Mouse (Mus musculus): Measurements from ENCODE around the gene Rhob. TPM values are rescaled to one million over a fixed set of nuclear protein-coding genes. Genes with fewer than 3 reads are reported as not detected.

Rhob gene
- 19.5 and 23.2 TPM in 2 replicates for polyA plus RNA-seq (2014; fragmentation: Nextera tagmentation; extraction: Ambion mirVana)

DNA sequence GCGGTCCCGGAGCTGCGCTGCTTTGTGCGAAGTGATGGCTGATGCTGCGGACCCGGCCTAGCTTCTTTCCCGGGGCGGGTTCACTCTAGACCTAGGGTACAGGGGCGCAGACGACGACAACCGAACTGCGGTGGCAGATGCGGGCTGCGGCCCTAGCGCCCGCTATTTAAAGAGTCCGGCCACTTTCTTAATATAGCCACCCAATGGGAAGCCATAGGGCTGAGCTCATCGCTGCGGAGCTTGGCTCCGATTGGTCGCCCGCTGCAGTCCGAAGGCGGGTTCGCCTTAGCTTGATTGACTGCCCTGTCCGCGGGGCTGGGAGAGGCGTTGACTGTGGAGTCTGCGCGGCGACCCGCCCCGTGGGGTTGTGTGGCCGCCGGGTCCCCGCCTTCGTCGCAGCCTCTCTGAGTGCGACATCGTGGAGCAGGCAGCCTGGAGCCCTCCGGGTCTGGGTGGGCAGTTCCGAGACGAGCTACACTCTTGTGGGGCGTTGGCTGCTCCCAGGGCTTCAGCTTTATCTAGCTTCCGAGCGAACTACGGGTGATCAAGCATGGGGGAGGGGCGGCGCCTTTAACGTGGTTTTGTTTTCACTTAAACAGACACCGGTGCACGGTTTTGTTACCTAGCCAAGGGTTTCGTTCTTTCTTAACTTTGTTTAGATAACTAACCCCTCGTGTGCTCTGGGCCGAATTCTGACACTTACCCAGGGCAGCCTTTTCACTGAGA lies at the start of gene Rhob:
Gene Rhob (minus strand): TSS at position 139 of the 726 bp plus-strand sequence.
- H3K4me1 ChIP-seq (replicated peaks; ENCODE audit: control insufficient read depth, insufficient read depth, low read length) = peaks cover 26% of the 10 kb centered on the region
- peak within 1 kb of the TSS; percentile 85 for H3K9ac ChIP-seq (ENCODE audit: low read depth, low read length)
- peak within 1 kb of the TSS; percentile 95 for H3K4me2 ChIP-seq
- no peaks in the 10 kb centered on the region for H3K36me3 ChIP-seq (ENCODE audit: control insufficient read depth, insufficient read depth, low read length)
- ATAC-seq (replicated peaks; ENCODE audit: low FRiP score) = peak; percentile 98
- H3K9me3 ChIP-seq (ENCODE audit: control insufficient read depth, low read length) = no peaks in the 10 kb centered on the region
- H3K27ac ChIP-seq (ENCODE audit: low read depth, low read length) = peak within 1 kb of the TSS; percentile 95
- peak within 1 kb of the TSS; percentile 75 for H3K4me3 ChIP-seq (ENCODE audit: low read depth, low read length)
- under 1% methylated on average over 56 of the region's 56 CpGs for WGBS
- DNase-seq (ENCODE audit: low spot score) = peak; percentile 92
- H3K27me3 ChIP-seq (replicated peaks; ENCODE audit: control insufficient read depth, insufficient read depth, low read length) = no peaks in the 10 kb centered on the region

DNA sequence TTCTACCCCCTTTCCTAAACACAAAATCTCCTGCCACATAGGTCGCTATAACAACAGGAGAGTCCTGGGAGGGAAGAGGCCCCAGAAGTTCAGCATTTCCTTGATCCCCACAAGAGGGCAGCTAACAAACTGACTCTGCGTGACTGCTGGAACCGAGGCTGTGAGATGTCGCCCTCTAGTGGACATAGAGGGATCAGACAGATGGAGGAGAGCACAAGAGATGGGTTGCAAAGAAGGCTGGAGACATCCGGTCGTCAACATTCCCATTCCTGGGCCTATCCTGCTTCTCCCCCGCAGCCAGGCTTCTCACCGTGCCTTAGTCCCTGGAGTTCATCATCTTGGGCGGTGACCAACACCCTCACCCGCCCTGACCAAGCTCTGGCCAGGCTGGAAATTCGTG lies 47.5 kb upstream of the Rhob start:
- no peaks in the 10 kb centered on the region for H3K27me3 ChIP-seq (replicated peaks; ENCODE audit: control insufficient read depth, insufficient read depth, low read length)
- no peak overlapping the region for H3K4me2 ChIP-seq
- no peaks in the 10 kb centered on the region; the same call in 1 of the 2 replicates for H3K4me1 ChIP-seq (replicated peaks; ENCODE audit: control insufficient read depth, insufficient read depth, low read length)
- no peak overlapping the region for H3K4me3 ChIP-seq (ENCODE audit: low read depth, low read length)
- H3K9me3 ChIP-seq (ENCODE audit: control insufficient read depth, low read length) = no peaks in the 10 kb centered on the region
- WGBS = 14% methylated on average over 11 of the region's 11 CpGs
- H3K36me3 ChIP-seq (ENCODE audit: control insufficient read depth, insufficient read depth, low read length) = no peaks in the 10 kb centered on the region
- peak; percentile 68 for ATAC-seq (replicated peaks; ENCODE audit: low FRiP score)
- no peak overlapping the region for H3K9ac ChIP-seq (ENCODE audit: low read depth, low read length)
- H3K27ac ChIP-seq (ENCODE audit: low read depth, low read length) = no peak overlapping the region
- DNase-seq (ENCODE audit: low spot score) = peak; percentile 75

- 82% methylated on average over 6 of the region's 6 CpGs for WGBS
- no peak for ATAC-seq (replicated peaks; ENCODE audit: low FRiP score)
These were observed 47.0 kb upstream of the Rhob start for GRCm38 (mm10) chr12:8546801-8547200.

DNA sequence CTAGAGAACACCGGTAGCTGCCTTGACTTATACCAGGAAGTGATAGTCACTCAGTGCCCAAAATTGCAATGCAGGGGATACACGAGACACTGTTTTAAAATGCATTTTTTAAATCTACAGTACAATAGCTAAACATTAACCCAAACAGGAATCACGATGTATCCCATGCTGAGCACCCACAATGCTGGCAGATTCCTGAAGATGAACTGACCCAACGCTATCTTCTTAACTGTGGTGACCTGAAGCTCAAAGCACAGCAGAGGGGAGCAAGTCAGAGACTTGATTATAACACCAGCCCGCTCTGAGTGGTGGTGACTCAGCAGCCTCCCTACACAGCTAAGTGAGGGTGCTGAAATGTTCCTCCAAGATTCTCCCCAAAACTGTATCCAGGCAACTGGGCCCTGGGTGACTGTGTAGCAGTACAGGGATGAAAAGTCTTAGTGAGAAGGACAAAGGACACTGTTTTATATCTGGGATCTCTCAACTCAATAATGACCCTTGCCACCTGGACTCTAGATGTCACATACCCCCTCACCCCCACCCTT lies 45.3 kb upstream of the Rhob start:
- ATAC-seq (replicated peaks; ENCODE audit: low FRiP score) = no peak
- H3K9ac ChIP-seq (ENCODE audit: low read depth, low read length) = no peak overlapping the region
- H3K9me3 ChIP-seq (ENCODE audit: control insufficient read depth, low read length) = no peaks in the 10 kb centered on the region
- no peak overlapping the region for H3K4me2 ChIP-seq
- H3K4me1 ChIP-seq (replicated peaks; ENCODE audit: control insufficient read depth, insufficient read depth, low read length) = no peaks in the 10 kb centered on the region; the same call in 1 of the 2 replicates
- no peaks in the 10 kb centered on the region for H3K27me3 ChIP-seq (replicated peaks; ENCODE audit: control insufficient read depth, insufficient read depth, low read length)
- 76% methylated on average over 5 of the region's 5 CpGs for WGBS
- no peak overlapping the region for H3K27ac ChIP-seq (ENCODE audit: low read depth, low read length)
- H3K36me3 ChIP-seq (ENCODE audit: control insufficient read depth, insufficient read depth, low read length) = no peaks in the 10 kb centered on the region
- DNase-seq (ENCODE audit: low spot score) = no peak
- no peak overlapping the region for H3K4me3 ChIP-seq (ENCODE audit: low read depth, low read length)

More at GRCm38 (mm10) chr12:8546801-8547200, 47.0 kb upstream of the Rhob start:
- no peaks in the 10 kb centered on the region; the same call in 1 of the 2 replicates for H3K4me1 ChIP-seq (replicated peaks; ENCODE audit: control insufficient read depth, insufficient read depth, low read length)
- H3K27me3 ChIP-seq (replicated peaks; ENCODE audit: control insufficient read depth, insufficient read depth, low read length) = no peaks in the 10 kb centered on the region
- H3K4me2 ChIP-seq = no peak overlapping the region
- H3K9me3 ChIP-seq (ENCODE audit: control insufficient read depth, low read length) = no peaks in the 10 kb centered on the region
- no peak for DNase-seq (ENCODE audit: low spot score)
- H3K4me3 ChIP-seq (ENCODE audit: low read depth, low read length) = no peak overlapping the region
- H3K36me3 ChIP-seq (ENCODE audit: control insufficient read depth, insufficient read depth, low read length) = no peaks in the 10 kb centered on the region
- H3K9ac ChIP-seq (ENCODE audit: low read depth, low read length) = no peak overlapping the region
- no peak overlapping the region for H3K27ac ChIP-seq (ENCODE audit: low read depth, low read length)

DNA sequence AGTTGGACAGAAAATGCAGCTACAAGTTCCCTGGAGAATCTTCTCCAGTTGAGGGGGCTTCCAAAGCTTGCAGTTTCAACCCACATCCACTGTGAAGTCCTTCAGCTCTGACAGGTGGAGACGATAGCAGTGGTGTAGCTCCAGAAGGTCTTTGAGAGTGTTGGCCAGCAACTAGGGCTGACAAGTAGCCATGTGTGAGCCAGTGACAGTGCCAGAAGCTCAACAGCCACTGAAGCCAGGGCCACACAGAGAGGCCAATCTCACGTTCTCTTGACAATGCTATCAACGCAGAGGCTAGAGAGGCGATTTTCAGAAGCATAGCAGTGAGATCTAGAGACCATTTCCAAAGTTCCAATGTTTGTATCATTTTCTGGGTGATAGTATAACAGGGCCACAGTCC lies 42.6 kb upstream of the Rhob start:
- Histone ChIP-seq H3K4me1 (replicated peaks; ENCODE audit: control insufficient read depth, insufficient read depth, low read length) (no peaks in the 10 kb centered on the region), H3K9ac (ENCODE audit: low read depth, low read length) (no peak overlapping the region), H3K27me3 (replicated peaks; ENCODE audit: control insufficient read depth, insufficient read depth, low read length) (no peaks in the 10 kb centered on the region), H3K27ac (ENCODE audit: low read depth, low read length) (no peak overlapping the region), H3K4me3 (ENCODE audit: low read depth, low read length) (no peak overlapping the region), H3K4me2 (no peak overlapping the region), H3K36me3 (ENCODE audit: control insufficient read depth, insufficient read depth, low read length) (no peaks in the 10 kb centered on the region), H3K9me3 (ENCODE audit: control insufficient read depth, low read length) (no peaks in the 10 kb centered on the region)
- DNase-seq (ENCODE audit: low spot score) = no peak
- WGBS = 81% methylated on average over 4 of the region's 4 CpGs
- ATAC-seq (replicated peaks; ENCODE audit: low FRiP score) = no peak

- Histone ChIP-seq H3K4me3 (ENCODE audit: low read depth, low read length) (no peak overlapping the region), H3K9ac (ENCODE audit: low read depth, low read length) (no peak overlapping the region), H3K4me2 (no peak overlapping the region), H3K9me3 (ENCODE audit: control insufficient read depth, low read length) (no peaks in the 10 kb centered on the region), H3K27ac (ENCODE audit: low read depth, low read length) (no peak overlapping the region), H3K4me1 (replicated peaks; ENCODE audit: control insufficient read depth, insufficient read depth, low read length) (no peaks in the 10 kb centered on the region), H3K36me3 (ENCODE audit: control insufficient read depth, insufficient read depth, low read length) (no peaks in the 10 kb centered on the region), H3K27me3 (replicated peaks; ENCODE audit: control insufficient read depth, insufficient read depth, low read length) (no peaks in the 10 kb centered on the region)
- no peak for ATAC-seq (replicated peaks; ENCODE audit: low FRiP score)
- 77% methylated on average over 13 of the region's 13 CpGs for WGBS
- DNase-seq (ENCODE audit: low spot score) = no peak
These were observed 39.7 kb upstream of the Rhob start for GRCm38 (mm10) chr12:8539471-8539870.

DNA sequence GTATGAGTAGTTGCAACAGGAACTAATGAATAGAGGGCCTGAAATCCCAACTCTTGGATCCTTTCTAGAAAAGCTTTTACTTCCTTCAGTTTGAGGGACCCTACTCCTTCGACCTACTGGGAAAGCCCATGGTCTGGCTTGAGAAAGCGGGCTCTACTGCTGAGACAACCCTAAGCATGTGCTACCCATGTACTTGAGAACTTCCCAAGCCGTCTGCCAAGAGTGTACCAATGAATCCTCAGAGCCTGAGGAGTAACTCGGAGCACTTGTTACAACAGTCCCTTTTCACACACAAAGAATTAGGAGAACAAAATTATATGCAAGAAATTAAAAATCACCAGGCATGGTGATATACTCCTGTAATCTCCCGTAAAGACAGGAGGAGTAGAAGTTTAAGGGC lies 37.5 kb upstream of the Rhob start:
- no peak for DNase-seq (ENCODE audit: low spot score)

DNA sequence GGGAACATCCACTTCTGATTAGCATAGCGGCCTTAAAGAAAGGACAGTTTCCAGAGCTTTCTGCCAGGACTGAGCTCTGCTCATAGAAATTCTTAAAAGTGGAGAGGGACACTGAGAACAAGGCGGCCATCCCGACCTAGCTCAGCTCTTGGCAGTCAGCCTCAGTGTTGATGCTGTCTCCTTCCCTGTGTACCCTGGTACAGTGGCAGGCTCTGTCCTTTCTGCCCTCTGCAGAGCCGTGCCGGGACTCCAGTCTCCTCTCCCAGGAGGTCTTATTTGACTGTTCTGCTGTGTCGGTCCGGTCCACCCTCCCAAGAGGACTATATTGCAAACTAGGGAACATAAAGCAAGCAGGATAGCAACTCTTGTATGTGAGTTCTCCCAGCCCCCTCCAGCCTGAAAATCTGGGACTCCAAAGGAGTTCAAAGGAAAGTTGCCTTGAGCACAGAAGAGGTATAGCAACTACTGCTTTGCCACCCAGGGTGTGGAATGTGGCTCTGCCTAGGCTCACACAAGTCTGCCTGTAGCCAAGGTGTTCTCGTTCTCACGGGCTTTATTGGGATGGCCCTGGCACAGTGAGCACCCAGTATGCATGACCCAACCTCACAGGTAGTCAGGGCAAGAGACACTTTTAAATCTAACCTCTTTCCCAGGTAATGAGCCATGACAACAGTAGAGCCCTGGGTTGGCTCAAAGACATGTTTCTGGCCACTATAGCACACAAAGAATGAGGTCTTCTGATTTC lies 36.6 kb upstream of the Rhob start:
- Histone ChIP-seq H3K4me1 (replicated peaks; ENCODE audit: control insufficient read depth, insufficient read depth, low read length) (no peaks in the 10 kb centered on the region), H3K4me3 (ENCODE audit: low read depth, low read length) (no peak overlapping the region), H3K9me3 (ENCODE audit: control insufficient read depth, low read length) (no peaks in the 10 kb centered on the region), H3K36me3 (ENCODE audit: control insufficient read depth, insufficient read depth, low read length) (no peaks in the 10 kb centered on the region), H3K4me2 (no peak overlapping the region), H3K27ac (ENCODE audit: low read depth, low read length) (no peak overlapping the region), H3K27me3 (replicated peaks; ENCODE audit: control insufficient read depth, insufficient read depth, low read length) (no peaks in the 10 kb centered on the region), H3K9ac (ENCODE audit: low read depth, low read length) (no peak overlapping the region)
- ATAC-seq (replicated peaks; ENCODE audit: low FRiP score) = no peak
- WGBS = 80% methylated on average over 9 of the region's 9 CpGs
- DNase-seq (ENCODE audit: low spot score) = no peak

More for the DNA sequence above, 37.5 kb upstream of the Rhob start:
- no peak for ATAC-seq (replicated peaks; ENCODE audit: low FRiP score)
- Histone ChIP-seq H3K27me3 (replicated peaks; ENCODE audit: control insufficient read depth, insufficient read depth, low read length) (no peaks in the 10 kb centered on the region), H3K4me2 (no peak overlapping the region), H3K9me3 (ENCODE audit: control insufficient read depth, low read length) (no peaks in the 10 kb centered on the region), H3K36me3 (ENCODE audit: control insufficient read depth, insufficient read depth, low read length) (no peaks in the 10 kb centered on the region), H3K4me3 (ENCODE audit: low read depth, low read length) (no peak overlapping the region), H3K27ac (ENCODE audit: low read depth, low read length) (no peak overlapping the region), H3K9ac (ENCODE audit: low read depth, low read length) (no peak overlapping the region), H3K4me1 (replicated peaks; ENCODE audit: control insufficient read depth, insufficient read depth, low read length) (no peaks in the 10 kb centered on the region)
- WGBS = 85% methylated on average over 5 of the region's 5 CpGs
